In the genomic region with DNA sequence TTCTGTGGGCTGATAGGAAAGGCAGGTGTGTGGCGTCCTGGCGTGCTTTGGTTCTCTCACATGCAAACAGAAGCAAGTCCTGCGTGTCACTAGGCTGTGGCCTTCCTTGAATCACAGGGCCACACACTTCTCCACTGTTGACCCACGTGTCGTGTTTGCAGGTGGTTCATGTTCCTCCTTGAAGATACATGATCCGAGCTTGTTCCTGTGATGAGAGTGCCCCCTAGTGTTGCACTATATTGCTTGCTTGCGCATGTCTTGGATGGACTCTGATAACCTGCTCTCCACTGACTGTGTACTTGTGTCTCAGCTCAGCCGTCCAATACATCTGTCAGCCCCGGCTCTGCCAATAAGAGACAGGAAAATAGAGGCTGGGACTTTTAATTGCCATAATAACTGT, we compare ENCODE assay signal across 8 mouse cellular contexts. TPM values are rescaled to one million over a fixed set of nuclear protein-coding genes. Genes with fewer than 3 reads are reported as not detected.
DNase-seq lines count a peak whose midpoint lies in the region; ATAC-seq and TF ChIP-seq lines count a peak whose summit lies in the region.

No protein-coding gene starts in this region.

- peaks cover 100% of the 10 kb centered on the region for H3K36me3 ChIP-seq in limb, embryonic 12.5 days
- H3K36me3 ChIP-seq in stomach, postnatal 0 days (ENCODE audit: control insufficient read depth, insufficient read depth, low read length) = peaks cover 25% of the 10 kb centered on the region

- no peak overlapping the region for H3K27ac ChIP-seq in limb, embryonic 12.5 days
- no peak overlapping the region for H3K27ac ChIP-seq in stomach, postnatal 0 days (replicated peaks)

- no peaks in the 10 kb centered on the region for H3K9me3 ChIP-seq in limb, embryonic 12.5 days
- no peaks in the 10 kb centered on the region for H3K9me3 ChIP-seq in stomach, postnatal 0 days (ENCODE audit: control insufficient read depth, low read length)

- no peak overlapping the region for H3K9ac ChIP-seq in limb, embryonic 12.5 days (replicated peaks)
- H3K9ac ChIP-seq in stomach, postnatal 0 days (ENCODE audit: low read length) = no peak overlapping the region

- no peak overlapping the region for H3K4me2 ChIP-seq in limb, embryonic 12.5 days
- no peak overlapping the region for H3K4me2 ChIP-seq in stomach, postnatal 0 days (replicated peaks; ENCODE audit: low read depth)

- no peaks in the 10 kb centered on the region for H3K4me1 ChIP-seq in limb, embryonic 12.5 days (replicated peaks)
- H3K4me1 ChIP-seq in stomach, postnatal 0 days (replicated peaks; ENCODE audit: control insufficient read depth, insufficient read depth) = no peaks in the 10 kb centered on the region

- DNase-seq in ovary, postnatal 36 days (ENCODE audit: low spot score) = peak; percentile 44
- no peak for DNase-seq in ovary, adult 18-20 months (ENCODE audit: low spot score)
- peak; percentile 43 to 77 for DNase-seq in cerebellum, postnatal 4 days (ENCODE audit: low spot score in 2 of 2)
- peak; percentile 67 for DNase-seq in gastrocnemius, postnatal 10 days
- peak; percentile 94 for DNase-seq in kidney, adult 9 months
- DNase-seq in naive thymus-derived CD4-positive, alpha-beta T cell, adult 2 months (ENCODE audit: low read depth) = peak; percentile 90
- DNase-seq in stomach, postnatal 0 days (ENCODE audit: low spot score) = peak; percentile 79

- 0 out of 2 replicates have a peak, but pooled peaks have one; percentile 27 for ATAC-seq in limb, embryonic 12.5 days (ENCODE audit: insufficient number of reproducible peaks, insufficient read depth, low FRiP score, low TSS enrichment, low read depth)
- peak; percentile 85 for ATAC-seq in stomach, postnatal 0 days (ENCODE audit: low FRiP score, low TSS enrichment)

- H3K4me3 ChIP-seq in limb, embryonic 12.5 days (replicated peaks) = no peak overlapping the region
- no peak overlapping the region for H3K4me3 ChIP-seq in stomach, postnatal 0 days (ENCODE audit: low read depth, low read length)

- H3K27me3 ChIP-seq in limb, embryonic 12.5 days = no peaks in the 10 kb centered on the region
- H3K27me3 ChIP-seq in stomach, postnatal 0 days (ENCODE audit: control insufficient read depth, insufficient read depth, low read length) = no peaks in the 10 kb centered on the region

- 50% methylated on average over 9 of the region's 9 CpGs for WGBS in limb, embryonic 12.5 days
- 20% methylated on average over 9 of the region's 9 CpGs for WGBS in stomach, postnatal 0 days

- TF ChIP-seq EP300 in stomach, postnatal 0 days (optimal IDR thresholded peaks at IDR 0.05) = no peak

- TF ChIP-seq CTCF in stomach, postnatal 0 days (IDR thresholded peaks at IDR 0.05; ENCODE audit: low read depth) = peak; percentile 97

RNA-seq across cellular contexts. Expression of a gene that starts 25.3 kb away (rescaled TPM):
- not detected for total RNA-seq in gastrocnemius, postnatal 10 days (2021)
- polyA plus RNA-seq in limb, embryonic 12.5 days (2016; fragmentation: Nextera tagmentation; extraction: Ambion mirVana) = 0.20 and 0.34 TPM in 2 replicates
- polyA plus RNA-seq in stomach, postnatal 0 days (2015; fragmentation: Nextera tagmentation; extraction: Ambion mirVana) = 0.08 and 0.10 TPM in 2 replicates
